8 mouse cellular contexts compared by ENCODE assay signal in the genomic region with DNA sequence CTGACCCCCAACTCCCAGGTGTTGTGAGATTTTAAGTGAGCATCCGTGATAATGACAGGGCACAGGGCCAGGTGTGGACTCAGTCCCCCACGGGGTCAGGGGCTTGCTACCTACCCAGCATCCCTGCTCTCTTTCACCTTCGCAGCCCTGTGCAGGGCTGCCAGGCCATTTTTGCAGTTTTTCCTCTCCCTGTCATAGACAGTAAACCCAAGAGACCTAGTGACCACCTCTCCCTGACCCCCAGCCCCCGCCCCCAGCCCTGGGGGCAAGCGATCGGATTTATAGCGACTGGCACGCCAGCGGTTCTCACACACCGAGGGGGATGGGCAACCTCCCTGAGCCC. TPM values are rescaled to one million over a fixed set of nuclear protein-coding genes. Genes with fewer than 3 reads are reported as not detected.
A peak's percentile ranks its signal among the peaks of the same experiment; 100 is the strongest.
DNase-seq lines count a peak whose midpoint lies in the region; ATAC-seq and TF ChIP-seq lines count a peak whose summit lies in the region.

No protein-coding gene starts in this region.

- TF ChIP-seq POLR2A in kidney, adult 2 months (IDR thresholded peaks at IDR 0.05; ENCODE audit: low read depth, low read length): no peak
- TF ChIP-seq POLR2A in bone marrow macrophage, adult 2 months (IDR thresholded peaks at IDR 0.05; ENCODE audit: borderline replicate concordance, low read depth, low read length): no peak

- no peaks in the 10 kb centered on the region for H3K4me1 ChIP-seq in kidney, adult 2 months (ENCODE audit: control insufficient read depth, insufficient read depth, low read length)
- H3K4me1 ChIP-seq in bone marrow macrophage, adult 2 months (ENCODE audit: control insufficient read depth, insufficient read depth, low read length): peaks cover 20% of the 10 kb centered on the region
- peaks cover 26% of the 10 kb centered on the region for H3K4me1 ChIP-seq in hindbrain, embryonic 12.5 days
- peaks cover 27% of the 10 kb centered on the region for H3K4me1 ChIP-seq in midbrain, embryonic 12.5 days

- H3K9me3 ChIP-seq in hindbrain, embryonic 12.5 days (replicated peaks): no peaks in the 10 kb centered on the region
- H3K9me3 ChIP-seq in midbrain, embryonic 12.5 days: no peaks in the 10 kb centered on the region

- peak overlapping the region; percentile 95 for H3K9ac ChIP-seq in hindbrain, embryonic 12.5 days
- H3K9ac ChIP-seq in midbrain, embryonic 12.5 days (replicated peaks): peak overlapping the region; percentile 94

- DNase-seq in kidney, adult 2 months: no peak
- DNase-seq in kidney, adult 9 months: no peak
- DNase-seq in urinary bladder, postnatal 4 days (ENCODE audit: low spot score in 2 of 2): no peak
- DNase-seq in urinary bladder, adult 18-20 months (ENCODE audit: low spot score in 2 of 2): no peak
- no peak for DNase-seq in adipocyte (ENCODE audit: low spot score)

- no peak overlapping the region for H3K27ac ChIP-seq in kidney, adult 2 months (ENCODE audit: insufficient read depth, low read depth, low read length)
- H3K27ac ChIP-seq in bone marrow macrophage, adult 2 months (ENCODE audit: insufficient read depth, low read depth, low read length): no peak overlapping the region
- peak overlapping the region; percentile 85 for H3K27ac ChIP-seq in hindbrain, embryonic 12.5 days
- peak overlapping the region; percentile 83 for H3K27ac ChIP-seq in midbrain, embryonic 12.5 days (replicated peaks)

- H3K27me3 ChIP-seq in kidney, adult 2 months (replicated peaks; ENCODE audit: control insufficient read depth, insufficient read depth, low read length): no peaks in the 10 kb centered on the region
- H3K27me3 ChIP-seq in hindbrain, embryonic 12.5 days: no peaks in the 10 kb centered on the region
- no peaks in the 10 kb centered on the region for H3K27me3 ChIP-seq in midbrain, embryonic 12.5 days

- H3K4me3 ChIP-seq in kidney, adult 2 months (ENCODE audit: insufficient read depth, low read depth, low read length): peak overlapping the region; percentile 56
- peak overlapping the region; percentile 83 for H3K4me3 ChIP-seq in bone marrow macrophage, adult 2 months (ENCODE audit: insufficient read depth, low read length)
- peak overlapping the region; percentile 73 for H3K4me3 ChIP-seq in hindbrain, embryonic 12.5 days
- peak overlapping the region; percentile 88 for H3K4me3 ChIP-seq in midbrain, embryonic 12.5 days

- WGBS in kidney, adult 2 months: 6% methylated on average over 10 of the region's 10 CpGs
- 4% methylated on average over 10 of the region's 10 CpGs for WGBS in hindbrain, embryonic 12.5 days
- WGBS in midbrain, embryonic 12.5 days: 2% methylated on average over 10 of the region's 10 CpGs

- no peak for TF ChIP-seq CTCF in kidney, adult 2 months (conservative IDR thresholded peaks at IDR 0.05; ENCODE audit: insufficient read depth, insufficient read length, low read depth, low read length)
- TF ChIP-seq CTCF in bone marrow macrophage, adult 2 months (IDR thresholded peaks at IDR 0.05; ENCODE audit: low read depth, low read length): no peak

- ATAC-seq in hindbrain, embryonic 12.5 days (ENCODE audit: low FRiP score): peak; percentile 59
- peak; percentile 57; the same call in 1 of the 2 replicates for ATAC-seq in midbrain, embryonic 12.5 days (ENCODE audit: low FRiP score, low read depth)

- peak overlapping the region; percentile 85 for H3K4me2 ChIP-seq in hindbrain, embryonic 12.5 days (replicated peaks)
- peak overlapping the region; percentile 78 for H3K4me2 ChIP-seq in midbrain, embryonic 12.5 days (replicated peaks)

- no peaks in the 10 kb centered on the region for H3K36me3 ChIP-seq in kidney, adult 2 months (ENCODE audit: control insufficient read depth, insufficient read depth, low read length)
- H3K36me3 ChIP-seq in hindbrain, embryonic 12.5 days: peaks cover 20% of the 10 kb centered on the region
- peaks cover 11% of the 10 kb centered on the region for H3K36me3 ChIP-seq in midbrain, embryonic 12.5 days

RNA-seq across cellular contexts. Expression of gene Sh3pxd2b, which starts 0.4 kb away (rescaled TPM):
- polyA plus RNA-seq in kidney, adult 2 months (2012; rRNA removed): 3.7 TPM in 2 replicates
- 54.6 and 64.9 TPM in 2 replicates for polyA plus RNA-seq in bone marrow macrophage, adult 2 months (2012; ENCODE audit: insufficient read depth, insufficient read length, missing spikeins)
- 29.5 and 31.7 TPM in 2 replicates for polyA plus RNA-seq in hindbrain, embryonic 12.5 days (2016; fragmentation: Nextera tagmentation; extraction: Ambion mirVana)
- 30.0 and 30.7 TPM in 2 replicates for polyA plus RNA-seq in midbrain, embryonic 12.5 days (2016; fragmentation: Nextera tagmentation; extraction: Ambion mirVana)

RNA-seq across cellular contexts. Expression of gene Hbq1a, which starts 47.4 kb away (rescaled TPM):
- polyA plus RNA-seq in kidney, adult 2 months (2012; rRNA removed): 0.18 and 0.45 TPM in 2 replicates
- not detected in 2 replicates for polyA plus RNA-seq in bone marrow macrophage, adult 2 months (2012; ENCODE audit: insufficient read depth, insufficient read length, missing spikeins)
- polyA plus RNA-seq in hindbrain, embryonic 12.5 days (2016; fragmentation: Nextera tagmentation; extraction: Ambion mirVana): 0.72 TPM in 1 of 2 replicates, not detected in the other
- polyA plus RNA-seq in midbrain, embryonic 12.5 days (2016; fragmentation: Nextera tagmentation; extraction: Ambion mirVana): 0.75 and 0.92 TPM in 2 replicates

RNA-seq across cellular contexts. Expression of gene Hba-a2, which starts 50.9 kb away (rescaled TPM):
- polyA plus RNA-seq in kidney, adult 2 months (2012; rRNA removed): 4,083 and 5,122 TPM in 2 replicates
- 1.4 TPM in 1 of 2 replicates, not detected in the other for polyA plus RNA-seq in bone marrow macrophage, adult 2 months (2012; ENCODE audit: insufficient read depth, insufficient read length, missing spikeins)
- 6,460 and 7,804 TPM in 2 replicates for polyA plus RNA-seq in hindbrain, embryonic 12.5 days (2016; fragmentation: Nextera tagmentation; extraction: Ambion mirVana)
- 6,134 and 7,278 TPM in 2 replicates for polyA plus RNA-seq in midbrain, embryonic 12.5 days (2016; fragmentation: Nextera tagmentation; extraction: Ambion mirVana)

Comparison
In these comparisons a context has a peak if more than half of its experiments do, and no peak if none do; other contexts are left out.
1. H3K27ac ChIP-seq: peak in hindbrain, embryonic 12.5 days (single experiment) and midbrain, embryonic 12.5 days (single experiment); none in kidney, adult 2 months (single experiment) and bone marrow macrophage, adult 2 months (single experiment).
2. RNA of gene Hba-a2, which starts 50.9 kb away (polyA plus RNA-seq): 6,460 to 7,804 TPM in hindbrain, embryonic 12.5 days, 6,134 to 7,278 TPM in midbrain, embryonic 12.5 days and 4,083 to 5,122 TPM in kidney, adult 2 months; 1.4 TPM in bone marrow macrophage, adult 2 months; every median in the first group is over 1,000 times any median in the second.
3. Peak in every context shown above with its lines, with median percentiles within 50 percentile points of each other: H3K4me3 ChIP-seq.